Mouse (Mus musculus) megakaryocyte-erythroid progenitor cell, adult 5-6 weeks (primary cell): Measurements from ENCODE around the gene Ccdc85a. TPM values are rescaled to one million over a fixed set of nuclear protein-coding genes. Genes with fewer than 3 reads are reported as not detected.

ENCODE experiments used
- ATAC-seq: replicated peaks from 2 replicates; pipeline ENCODE4 v1.8.0; 2016; ENCODE audit warnings: mild to moderate bottlenecking, inconsistent platforms; ENCODE audit not compliant: severe bottlenecking, poor library complexity, low FRiP score, low TSS enrichment
- total RNA-seq, 2 experiments: library from RNA; stranded (forward) in 1 of 2; stranded (reverse) in 1 of 2; fragments of 200-1000, 215-1000 nt in 1 of 2; fragments of >200 nt in 1 of 2; fragmentation: Nextera tagmentation in 1 of 2; gene quantifications; 2 replicates each; pipeline ENCODE4 v1.2.3; 2014 to 2017

Gene Ccdc85a
- total RNA-seq (2014; fragmentation: Nextera tagmentation): not detected in 2 replicates
- total RNA-seq (2017): not detected in 2 replicates

DNA sequence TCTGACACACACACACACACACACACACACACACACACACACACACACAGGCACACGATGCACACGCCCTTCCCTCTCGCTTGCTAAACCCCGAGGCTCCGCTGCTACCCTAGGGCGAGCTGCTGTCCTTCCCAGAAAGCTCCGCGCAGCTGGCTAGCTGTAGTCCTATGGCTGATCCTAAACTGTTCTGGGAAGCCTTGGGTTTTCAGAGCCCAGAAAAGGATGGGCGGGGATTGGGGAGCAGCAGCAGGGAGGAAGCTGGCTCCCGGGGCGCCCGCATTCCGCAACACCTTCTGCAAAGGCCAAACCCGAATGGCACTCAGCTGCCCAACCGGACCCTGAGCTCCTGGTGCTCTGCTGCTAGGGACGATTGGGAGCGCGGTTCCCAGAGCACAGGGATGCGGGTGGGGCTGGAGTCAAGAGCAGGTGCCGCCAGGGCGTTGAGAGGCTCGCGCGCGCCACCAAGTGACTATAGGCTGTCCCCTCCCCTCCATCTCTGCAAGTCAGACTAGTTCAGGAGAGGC is at the start of gene Ccdc85a:
TSS of gene Ccdc85a (minus strand) at position 414 of the 524 bp plus-strand sequence.
- ATAC-seq: no peak

DNA sequence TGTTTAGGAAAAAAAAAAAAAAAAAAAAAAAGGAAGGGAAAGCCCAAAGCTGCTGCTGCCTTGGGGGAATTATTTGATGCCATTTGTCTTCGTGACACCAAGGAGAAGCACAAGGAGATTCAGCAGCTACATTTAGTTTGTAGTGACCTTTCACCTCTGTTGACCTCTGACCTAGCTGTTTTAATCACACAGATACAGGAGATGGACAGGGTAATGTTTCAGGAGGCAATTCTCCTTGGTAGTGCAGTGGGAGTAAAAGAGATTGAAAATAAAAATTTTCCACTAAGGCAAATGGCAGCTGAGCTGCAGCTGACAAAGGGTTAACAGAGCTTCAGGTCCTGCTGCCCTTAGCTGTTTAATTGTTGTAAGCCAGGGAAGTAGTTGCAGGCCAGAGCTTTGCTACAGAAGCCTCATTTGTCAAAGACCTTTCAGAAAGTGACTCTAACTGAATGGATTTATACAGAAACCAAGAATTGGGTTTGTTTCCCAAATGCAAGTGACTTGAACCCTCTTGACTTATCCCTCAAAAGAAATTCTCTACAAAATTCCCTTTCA is 49.5 kb upstream of the Ccdc85a start:
- ATAC-seq: no peak

DNA sequence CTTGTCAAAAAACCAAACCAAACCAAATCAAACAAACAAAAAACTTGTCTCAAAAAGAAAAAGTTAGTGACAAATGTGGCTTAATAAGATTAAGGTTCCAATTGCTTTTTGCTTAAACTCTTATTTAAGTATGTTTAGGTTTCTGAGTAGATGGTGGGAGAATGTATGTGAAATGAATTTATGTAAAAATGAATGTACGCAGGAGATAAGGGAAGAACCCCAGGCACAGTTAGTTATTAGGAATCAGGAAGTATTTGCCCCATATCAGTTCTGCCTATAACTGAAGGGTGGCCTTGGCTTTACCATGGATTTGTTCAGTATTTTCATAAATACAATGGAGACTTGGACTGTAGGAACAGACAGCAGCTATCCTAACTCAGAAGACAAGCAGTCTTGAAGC is 49.0 kb upstream of the Ccdc85a start:
- no peak for ATAC-seq

DNA sequence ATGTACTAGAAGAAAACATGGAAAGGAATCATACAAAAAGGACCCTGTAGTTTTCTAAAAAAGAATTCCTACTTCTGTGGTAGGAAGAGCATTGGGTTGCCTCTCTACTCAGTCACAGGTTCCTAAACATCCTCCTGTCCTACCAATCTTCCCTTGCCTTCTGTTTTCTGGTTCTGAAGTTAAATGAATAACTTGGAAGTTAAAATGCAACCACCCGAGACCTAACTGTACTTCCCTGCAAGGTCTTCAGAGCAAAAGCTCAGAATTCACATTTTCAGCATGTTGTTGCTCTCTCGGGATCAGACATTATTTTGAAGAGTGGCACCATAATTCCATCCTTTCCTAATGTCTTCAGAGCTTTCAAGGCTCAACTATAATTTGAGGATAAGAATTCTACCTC is 46.6 kb upstream of the Ccdc85a start:
- no peak for ATAC-seq

DNA sequence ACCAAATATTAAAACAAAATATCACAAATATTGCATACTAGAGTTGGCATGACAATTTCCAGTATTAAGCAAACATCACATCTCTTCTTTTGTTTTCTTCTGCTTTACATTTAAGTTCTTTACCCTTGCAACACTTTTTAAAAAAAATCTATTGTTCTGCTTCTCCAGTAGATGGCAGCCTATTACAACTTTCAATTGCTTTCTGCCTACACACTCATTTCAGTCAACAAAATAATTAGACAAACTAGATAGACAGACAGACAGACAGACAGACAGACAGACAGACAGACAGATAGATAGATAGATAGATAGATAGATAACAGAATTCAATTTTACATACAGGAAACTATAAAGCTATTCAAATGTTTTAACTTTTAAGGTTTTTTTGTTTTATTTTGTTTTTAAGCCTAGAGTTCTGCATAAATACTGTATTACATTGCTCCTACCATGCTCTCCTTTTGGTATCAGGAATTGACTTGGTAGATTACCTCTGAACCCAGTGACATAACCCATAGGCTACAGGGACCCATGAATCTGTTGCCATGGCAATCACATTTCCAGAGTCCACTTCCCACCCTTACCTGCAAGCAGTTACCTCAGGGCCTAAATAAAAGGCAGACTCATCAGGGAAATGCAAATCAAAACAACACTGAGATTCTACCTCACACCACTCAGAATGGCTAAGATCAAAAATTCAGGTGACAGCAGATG is 26.8 kb upstream of the Ccdc85a start:
- no peak for ATAC-seq

DNA sequence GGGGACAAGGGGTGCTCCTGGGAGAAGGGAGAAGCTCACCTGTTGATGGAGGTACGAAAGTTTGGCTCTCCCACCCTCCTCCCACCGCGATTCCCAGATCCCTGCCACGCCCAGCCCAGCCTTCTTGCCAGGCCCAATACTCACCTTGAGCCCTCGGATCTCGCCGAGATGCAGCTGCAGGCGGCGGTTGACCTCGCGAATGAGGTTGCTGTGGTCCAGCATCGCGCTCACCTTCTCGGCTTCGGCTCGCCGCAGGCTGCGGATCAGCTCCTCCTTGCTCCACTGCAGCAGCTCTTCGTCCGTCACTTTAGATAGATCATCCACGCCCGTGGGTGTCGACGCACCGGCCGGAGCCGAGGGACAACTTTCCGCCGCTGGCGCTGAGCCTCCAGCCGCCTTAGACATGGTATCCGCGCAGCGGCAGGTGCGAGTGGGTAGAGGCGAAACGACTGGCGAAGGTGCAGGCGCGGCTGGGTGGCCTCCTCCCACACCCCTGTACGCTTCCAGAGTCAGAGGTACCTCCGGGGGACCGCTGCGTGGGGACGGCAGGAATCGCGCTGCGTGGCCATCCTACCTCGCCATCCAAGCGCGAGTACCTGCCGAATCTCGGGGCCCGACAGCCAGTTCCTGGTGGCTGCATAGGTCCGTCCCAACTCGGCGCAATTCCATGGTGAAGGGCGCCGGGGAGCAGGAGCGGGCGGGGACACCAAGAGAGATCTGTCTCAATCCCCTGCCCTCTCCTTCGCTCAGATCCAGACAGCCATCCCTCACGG is 800 bp downstream of the Ccdc85a start:
- no peak for ATAC-seq

DNA sequence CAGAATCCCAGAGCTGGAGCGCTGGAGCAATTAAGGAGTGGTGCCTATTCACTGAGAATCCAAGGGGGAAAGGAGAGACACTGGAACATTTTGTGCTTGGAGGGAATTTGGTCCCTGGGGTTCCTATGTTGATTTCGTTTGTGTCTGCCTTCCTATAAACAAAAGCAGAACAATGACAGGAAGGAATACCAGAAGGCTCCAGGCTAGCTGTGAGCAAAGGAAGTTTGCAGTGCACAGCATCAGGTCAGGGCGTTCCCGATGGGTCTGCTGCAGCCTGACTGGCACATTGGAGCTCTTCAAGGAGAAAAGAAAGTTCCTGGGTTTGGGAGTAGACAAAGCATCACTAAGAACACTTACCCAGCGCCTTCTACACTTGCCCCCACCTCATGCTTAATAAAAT is 1.9 kb downstream of the Ccdc85a start:
- no peak for ATAC-seq

DNA sequence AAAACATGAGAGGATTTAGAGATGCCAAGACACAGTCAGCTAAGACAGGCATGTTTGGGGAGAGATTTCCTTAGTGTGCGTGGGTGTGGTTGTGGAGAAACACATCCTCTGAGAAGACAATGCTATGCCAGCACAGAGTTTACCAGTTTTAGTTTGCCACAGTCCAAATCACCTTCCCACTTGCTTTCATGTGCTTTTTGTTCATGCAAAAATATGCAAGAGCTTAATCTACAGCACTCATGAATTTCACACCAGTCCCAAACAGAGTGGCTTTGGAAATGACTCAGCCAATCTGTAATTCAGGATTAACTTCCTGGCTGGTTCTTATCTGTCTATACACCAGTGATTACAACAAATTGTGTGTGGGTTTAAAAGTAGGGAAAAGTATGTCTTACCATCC is 11.7 kb downstream of the Ccdc85a start:
- ATAC-seq: no peak

DNA sequence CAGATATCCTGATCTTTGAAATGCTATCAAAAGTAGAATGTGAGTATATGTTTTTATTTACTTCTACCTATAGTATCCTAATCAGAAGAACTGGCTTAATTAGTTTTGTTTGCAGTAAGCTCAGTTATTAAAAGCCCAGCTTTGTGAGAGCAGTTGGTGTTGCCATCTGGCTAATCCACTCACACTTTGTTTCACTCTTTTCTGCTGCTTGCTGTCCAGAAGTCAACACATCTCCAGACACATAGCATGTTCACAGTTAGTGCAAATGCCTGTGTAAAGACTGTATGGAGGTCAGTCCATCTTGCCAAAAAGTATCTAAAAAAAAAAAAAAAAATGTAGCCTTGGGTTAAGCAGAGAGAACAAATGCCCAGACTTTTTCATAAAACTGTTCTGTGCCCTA is 27.7 kb downstream of the Ccdc85a start:
- ATAC-seq: no peak

DNA sequence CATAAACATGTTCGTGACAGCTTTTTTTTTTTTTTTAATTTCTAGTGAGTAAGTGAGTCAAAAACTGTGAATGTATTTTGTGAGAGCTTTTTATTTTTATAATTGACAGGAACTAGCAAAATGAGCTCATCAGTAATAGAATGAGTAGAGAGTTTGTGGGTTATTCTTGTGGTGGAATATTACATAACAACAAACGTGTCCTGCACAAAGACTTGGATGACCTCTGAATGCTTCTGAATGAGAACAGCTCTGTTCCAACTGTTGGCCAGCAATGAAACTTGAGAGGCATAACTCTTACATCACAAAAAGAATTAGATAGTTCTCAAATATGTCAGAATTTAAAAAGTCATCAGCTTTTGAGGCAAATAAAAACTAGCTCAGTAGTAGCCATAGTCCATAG is 40.7 kb downstream of the Ccdc85a start:
- no peak for ATAC-seq

DNA sequence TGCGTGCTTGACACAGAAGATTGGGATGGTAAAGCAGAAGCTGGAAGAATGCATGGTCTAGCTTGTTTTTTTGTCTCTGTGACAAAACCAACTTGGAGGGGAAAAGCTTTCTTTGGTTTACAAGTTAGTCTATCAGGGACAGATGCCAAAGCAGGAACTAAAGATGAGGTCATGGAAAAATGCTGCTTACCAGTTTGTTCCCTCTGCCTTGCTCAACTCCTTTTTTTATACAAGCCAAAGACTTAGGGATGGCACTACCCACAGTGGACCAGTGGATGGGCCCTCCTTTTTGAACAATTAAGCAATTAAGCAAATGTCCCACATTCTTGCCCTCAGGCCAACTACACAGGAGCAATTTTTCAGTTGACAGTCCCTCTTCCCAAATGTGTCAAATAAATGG is 42.8 kb downstream of the Ccdc85a start:
- ATAC-seq: no peak

DNA sequence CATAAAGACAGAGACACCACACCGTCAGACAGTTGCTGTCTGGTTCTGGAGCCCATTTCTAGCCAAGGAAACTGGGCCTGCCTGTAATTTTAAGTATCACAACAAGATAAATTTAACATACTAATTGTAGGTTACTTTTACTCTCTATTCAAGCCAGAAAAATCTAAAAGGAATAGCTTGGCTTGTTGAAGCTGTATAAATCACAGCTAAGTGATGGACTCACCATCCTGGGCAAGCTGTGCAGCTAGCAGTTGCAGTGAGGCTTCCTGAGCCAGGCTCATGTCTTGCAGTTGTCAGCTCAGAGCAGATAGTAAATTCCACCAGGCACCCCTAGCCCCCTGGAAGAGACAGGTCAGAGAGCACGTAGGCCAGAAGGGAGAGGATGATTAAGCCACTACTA is 50.8 kb downstream of the Ccdc85a start:
- no peak for ATAC-seq

DNA sequence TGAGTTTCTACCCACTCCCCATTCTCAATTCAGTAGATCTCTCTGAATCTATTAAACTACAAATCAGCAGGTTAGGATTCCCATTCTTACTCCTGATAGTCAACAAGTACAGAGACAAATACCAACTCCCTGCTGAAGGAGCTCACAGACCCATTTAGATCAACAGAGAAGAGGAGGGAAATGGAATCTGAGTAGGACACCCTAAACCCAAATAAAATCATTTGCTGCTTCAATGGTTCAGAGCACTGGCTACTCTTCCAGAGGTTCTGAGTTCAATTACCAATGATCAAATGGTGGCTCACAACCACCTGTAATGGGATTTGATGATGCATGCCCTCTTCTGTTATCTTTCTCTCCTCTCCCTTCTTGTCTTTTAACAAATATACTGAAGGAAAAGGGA is 82.9 kb downstream of the Ccdc85a start:
- no peak for ATAC-seq

DNA sequence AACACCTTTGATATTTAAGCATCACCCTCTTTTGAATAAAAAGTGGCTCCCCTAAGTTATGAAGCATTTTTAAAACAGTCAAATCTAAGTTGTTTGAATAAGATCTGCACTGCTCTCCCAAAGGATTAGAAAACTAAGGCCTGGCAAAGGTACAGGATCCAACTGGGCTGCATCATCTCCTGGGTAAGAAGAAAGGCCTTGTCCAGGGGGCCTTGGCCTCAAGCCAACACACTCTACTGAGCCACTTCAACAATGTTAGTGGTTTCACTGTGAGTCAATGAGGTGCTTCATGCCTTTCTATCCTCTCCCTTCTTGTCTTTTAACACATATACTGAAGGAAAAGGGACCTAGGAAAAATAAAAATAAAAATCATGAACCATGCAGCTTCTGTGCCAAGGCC is 87.1 kb downstream of the Ccdc85a start:
- ATAC-seq: no peak

DNA sequence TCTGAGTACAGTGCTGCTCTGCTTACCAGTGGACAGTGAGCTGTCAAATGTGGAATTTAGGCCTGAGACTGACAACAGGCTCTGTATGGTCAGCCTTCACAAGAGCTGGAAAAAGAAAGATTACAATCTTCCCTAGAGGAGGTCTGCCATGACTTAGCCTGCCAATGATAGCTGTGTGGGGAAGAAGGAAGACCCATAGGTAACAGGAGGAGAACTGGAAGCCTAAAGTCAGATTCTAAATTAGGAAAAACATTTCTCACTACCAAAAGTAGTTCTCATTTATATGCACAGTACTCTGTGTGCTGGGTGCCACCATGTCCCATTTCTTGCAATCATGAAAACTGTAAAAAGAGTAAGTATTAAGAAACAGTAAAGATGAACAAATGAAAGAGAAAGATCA is 90.8 kb downstream of the Ccdc85a start:
- ATAC-seq: no peak

DNA sequence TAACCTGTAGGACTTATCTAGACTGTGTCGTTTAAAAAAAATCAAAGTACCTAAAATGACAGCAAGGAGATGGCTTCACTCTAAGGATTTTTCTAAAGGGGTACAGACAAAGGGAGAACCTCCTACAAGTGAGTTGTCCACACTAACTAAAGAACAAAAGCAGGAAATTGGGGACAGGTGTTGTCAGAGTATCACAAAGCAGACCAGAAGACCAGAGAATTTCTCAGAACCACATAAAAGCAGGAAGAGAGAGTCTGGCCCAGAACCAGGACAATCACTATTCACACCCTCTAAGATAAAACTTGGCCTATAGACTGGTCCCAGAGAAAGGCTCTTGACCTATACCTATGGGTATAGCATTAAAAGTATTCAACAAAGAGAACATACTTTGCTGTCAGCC is 92.8 kb downstream of the Ccdc85a start:
- ATAC-seq: no peak

DNA sequence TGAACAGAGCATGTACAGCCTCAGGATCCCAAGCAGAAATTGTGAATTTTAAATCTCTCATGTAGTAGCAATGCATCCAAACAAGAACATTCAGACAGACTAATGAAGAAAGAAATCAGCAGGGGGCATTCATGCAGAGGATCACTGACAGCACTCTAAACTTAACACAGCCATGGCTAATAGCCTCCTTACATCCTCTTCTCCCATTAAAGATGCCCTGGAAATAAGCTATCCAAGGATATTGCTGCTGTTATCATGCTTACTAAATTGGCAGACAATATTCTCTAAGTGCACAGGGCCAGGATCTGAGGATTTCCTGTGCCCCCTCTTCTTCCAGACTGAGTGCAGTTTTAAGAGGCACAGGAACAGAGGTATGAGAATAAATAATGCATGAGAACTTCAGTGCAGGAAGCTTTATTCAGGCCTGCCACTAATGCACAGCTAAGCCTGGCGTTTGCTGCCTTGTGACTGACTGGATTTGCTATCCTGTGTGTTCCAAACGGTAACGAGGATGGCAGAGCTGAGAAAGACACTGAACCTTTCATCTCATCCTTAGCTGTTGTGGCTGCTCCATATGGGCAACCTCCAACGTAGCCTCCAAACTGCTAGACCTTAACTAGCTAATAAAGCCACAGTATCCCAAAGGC is 99.9 kb downstream of the Ccdc85a start:
- ATAC-seq: no peak

DNA sequence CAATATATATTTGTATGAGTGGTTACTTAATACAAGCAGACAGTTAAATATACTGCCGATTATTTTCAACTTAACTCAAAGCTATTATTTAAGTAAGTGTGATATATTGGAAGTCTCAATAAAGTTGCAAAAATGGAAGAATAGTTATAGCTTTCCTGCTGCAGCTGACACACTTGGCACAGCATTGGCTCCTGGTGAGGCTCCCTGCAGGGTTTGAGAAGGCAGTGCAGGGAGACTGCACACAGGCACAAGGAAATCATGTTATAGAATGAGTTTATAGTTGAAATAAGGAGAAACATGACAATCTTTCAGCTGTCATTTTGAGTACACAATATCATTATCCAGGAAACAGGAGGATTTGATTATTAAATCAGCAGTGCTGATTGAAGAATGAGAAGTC is 107.0 kb downstream of the Ccdc85a start:
- ATAC-seq: no peak

DNA sequence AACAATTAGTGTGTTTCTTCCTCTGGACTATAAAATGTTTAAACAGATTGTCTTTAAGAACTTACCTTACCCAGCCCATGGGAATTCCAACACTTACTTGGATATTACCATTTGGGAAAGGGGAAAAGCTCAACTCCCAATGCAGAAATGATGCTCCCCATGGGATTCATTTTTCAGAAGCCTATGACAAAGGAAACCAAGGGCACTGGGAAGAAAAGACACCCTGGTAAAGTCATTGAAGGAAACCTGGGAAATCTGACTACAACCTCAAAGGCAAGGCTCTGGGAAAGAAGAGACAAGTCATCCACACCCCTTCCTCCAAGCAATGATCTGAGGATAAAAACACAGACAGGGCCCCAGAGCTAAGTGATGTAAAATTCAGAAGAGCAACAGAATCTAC is 118.4 kb downstream of the Ccdc85a start:
- no peak for ATAC-seq

DNA sequence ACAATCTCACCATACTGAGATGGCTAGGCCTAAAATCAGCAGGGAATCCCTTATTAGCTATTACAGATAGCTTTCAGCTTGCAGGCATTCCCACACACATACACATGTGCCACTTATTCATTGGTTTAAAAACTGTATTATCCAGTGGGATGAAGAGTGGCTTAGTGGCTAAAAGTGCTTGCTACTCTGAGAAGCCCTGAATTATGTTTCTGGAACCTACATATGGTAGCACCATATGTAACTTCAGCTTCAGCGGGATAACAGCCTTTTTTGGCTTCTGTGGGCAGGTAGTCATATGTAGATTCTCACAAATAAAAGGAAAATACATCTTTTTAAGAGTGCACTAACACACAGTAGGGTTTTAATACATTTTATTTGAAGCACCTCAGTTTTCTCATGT is 119.2 kb downstream of the Ccdc85a start:
- ATAC-seq: no peak
